Mouse (Mus musculus) cerebellum, adult 2 months (tissue): ENCODE measurements around the gene Atxn7l1. TPM values are rescaled to one million over a fixed set of nuclear protein-coding genes. Genes with fewer than 3 reads are reported as not detected.
A peak's percentile ranks its signal among the peaks of the same experiment; 100 is the strongest.

Source experiments
- DNase-seq, 2 experiments: peaks; one replicate each; pipeline ENCODE4 v3.0.0; 2021
- H3K27ac ChIP-seq: fragments of 200-500 bp; 2 replicates; pipeline ENCODE4 v1.5.1; 2012; ENCODE audit warnings: low read length, control low read depth, inconsistent platforms; ENCODE audit not compliant: insufficient read depth
- H3K27me3 ChIP-seq: fragments of 200-500 bp; 2 replicates; pipeline ENCODE4 v1.6.1; 2012; ENCODE audit warnings: inconsistent platforms, mild to moderate bottlenecking, low read length, moderate library complexity; ENCODE audit not compliant: control insufficient read depth, insufficient read depth
- H3K4me1 ChIP-seq: fragments of 200-500 bp; 2 replicates; pipeline ENCODE4 v1.6.1; 2011; ENCODE audit warnings: low read length; ENCODE audit not compliant: control insufficient read depth, insufficient read depth
- H3K4me3 ChIP-seq: fragments of 200-500 bp; replicated peaks from 2 replicates; pipeline ENCODE3; 2011; ENCODE audit warnings: mild to moderate bottlenecking, low read depth, low read length, control low read depth; ENCODE audit not compliant: insufficient read depth
- CTCF ChIP-seq: fragments of 200-500 bp; IDR thresholded peaks from 2 replicates; pipeline ENCODE4 v1.5.1; 2011; ENCODE audit warnings: low read depth, mild to moderate bottlenecking, control low read depth, low read length, moderate library complexity, borderline replicate concordance; ENCODE audit not compliant: insufficient read depth
- POLR2A ChIP-seq: fragments of 200-500 bp; IDR thresholded peaks from 2 replicates; pipeline ENCODE4 v1.6.1; 2011; ENCODE audit warnings: low read length, control low read depth, borderline replicate concordance; ENCODE audit not compliant: insufficient read depth
- WGBS: fragments of 180-500 bp; shearing (Covaris S2); methylation state at CpG from one replicate; pipeline ENCODE4 v1.1.7; 2018; 5-methylcytosine and 5-hydroxymethylcytosine counted together
- polyA plus RNA-seq: library from polyadenylated mRNA; depleted of rRNA; stranded (reverse); fragments of >200 nt; gene quantifications from 2 replicates; pipeline ENCODE4 v1.2.3, GENCODE M21; 2012

Gene Atxn7l1
- polyA plus RNA-seq, 1 experiment = 38.7 TPM

GRCm38 (mm10) chr12:33205255-33205654, 57.8 kb downstream of the Atxn7l1 start:
- 93% methylated on average over 4 of the region's 4 CpGs for WGBS
- no peak for DNase-seq
- TF ChIP-seq POLR2A (no peak), CTCF (no peak)
- Histone ChIP-seq H3K4me3 (no peak overlapping the region), H3K4me1 (peaks cover 37% of the 10 kb centered on the region), H3K27ac (no peak overlapping the region), H3K27me3 (no peaks in the 10 kb centered on the region)

- WGBS = 79% methylated on average over 6 of the region's 6 CpGs
- H3K4me1 ChIP-seq = peaks cover 34% of the 10 kb centered on the region
- H3K27me3 ChIP-seq = no peaks in the 10 kb centered on the region
- no peak overlapping the region for H3K4me3 ChIP-seq
- H3K27ac ChIP-seq = no peak overlapping the region
- no peak for TF ChIP-seq CTCF
- TF ChIP-seq POLR2A = no peak
- no peak for DNase-seq
Observed at GRCm38 (mm10) chr12:33206300-33206699, 58.8 kb downstream of the Atxn7l1 start.

- no peak overlapping the region for H3K4me3 ChIP-seq
- DNase-seq = no peak
- H3K27ac ChIP-seq = no peak overlapping the region
- H3K27me3 ChIP-seq = no peaks in the 10 kb centered on the region
- peaks cover 4% of the 10 kb centered on the region; the same call in 1 of the 2 replicates for H3K4me1 ChIP-seq
- TF ChIP-seq POLR2A (no peak), CTCF (no peak)
- WGBS = 85% methylated on average over 4 of the region's 4 CpGs
Observed at GRCm38 (mm10) chr12:33210856-33211255, 63.4 kb downstream of the Atxn7l1 start.

- DNase-seq = no peak
- no peak overlapping the region for H3K4me3 ChIP-seq
- WGBS = 75% methylated on average over 9 of the region's 9 CpGs
- no peak overlapping the region for H3K27ac ChIP-seq
- peaks cover 24% of the 10 kb centered on the region for H3K4me1 ChIP-seq
- TF ChIP-seq CTCF (no peak), POLR2A (no peak)
- H3K27me3 ChIP-seq = no peaks in the 10 kb centered on the region
Observed at GRCm38 (mm10) chr12:33218215-33218859, 70.8 kb downstream of the Atxn7l1 start.

- Histone ChIP-seq H3K4me3 (no peak overlapping the region), H3K27me3 (no peaks in the 10 kb centered on the region), H3K4me1 (peaks cover 24% of the 10 kb centered on the region), H3K27ac (no peak overlapping the region)
- peak; percentile 79 to 84 for DNase-seq
- TF ChIP-seq CTCF = no peak
- no peak for TF ChIP-seq POLR2A
- WGBS = 24% methylated on average over 7 of the region's 7 CpGs
Observed at GRCm38 (mm10) chr12:33219436-33219835, 71.9 kb downstream of the Atxn7l1 start.

- Histone ChIP-seq H3K4me1 (peaks cover 24% of the 10 kb centered on the region), H3K27ac (no peak overlapping the region)
Observed at GRCm38 (mm10) chr12:33220081-33220480, 72.6 kb downstream of the Atxn7l1 start.

GRCm38 (mm10) chr12:33220509-33221051, 73.1 kb downstream of the Atxn7l1 start:
- no peak overlapping the region for H3K4me3 ChIP-seq
- 74% methylated on average over 11 of the region's 11 CpGs for WGBS
- DNase-seq = no peak
- no peak overlapping the region for H3K27ac ChIP-seq
- no peaks in the 10 kb centered on the region for H3K27me3 ChIP-seq
- peaks cover 27% of the 10 kb centered on the region for H3K4me1 ChIP-seq
- no peak for TF ChIP-seq CTCF
- TF ChIP-seq POLR2A = no peak

More at GRCm38 (mm10) chr12:33220081-33220480, 72.6 kb downstream of the Atxn7l1 start:
- H3K4me3 ChIP-seq = no peak overlapping the region
- DNase-seq = no peak
- no peak for TF ChIP-seq CTCF
- 63% methylated on average over 5 of the region's 5 CpGs for WGBS
- H3K27me3 ChIP-seq = no peaks in the 10 kb centered on the region

GRCm38 (mm10) chr12:33222187-33222586, 74.7 kb downstream of the Atxn7l1 start:
- Histone ChIP-seq H3K27me3 (no peaks in the 10 kb centered on the region), H3K4me1 (peaks cover 27% of the 10 kb centered on the region), H3K27ac (no peak overlapping the region), H3K4me3 (no peak overlapping the region)
- DNase-seq = no peak
- WGBS = 92% methylated on average over 7 of the region's 7 CpGs
- TF ChIP-seq CTCF (no peak), POLR2A (no peak)
